Mouse (Mus musculus) gastrocnemius, postnatal 25 days (tissue): ENCODE measurements around the gene Hfe2. TPM values are rescaled to one million over a fixed set of nuclear protein-coding genes. Genes with fewer than 3 reads are reported as not detected.
"Not testable (repeated sequence)": the region's sequence is repeated elsewhere in the genome, so short reads cannot be mapped to it uniquely, and the experiment has no call there.

Source experiments
- DNase-seq: peaks from one replicate; pipeline ENCODE4 v3.0.0; 2022
- long read RNA-seq, 2 experiments: library from polyadenylated mRNA; stranded (forward); transcript quantifications; one replicate each; pipeline ENCODE4 v2.0.0; 2021
- total RNA-seq, 2 experiments: library from RNA; stranded (reverse); gene quantifications; 1 replicate in 1 of 2; 2 replicates in 1 of 2; pipeline ENCODE4 v1.2.3; 2021

Gene Hfe2
- total RNA-seq, result 100 to 1,000 TPM; 474 to 621 TPM
- long read RNA-seq, experiment 1, transcript Hfe2-201 (4 exons, 2,028 nt), result major isoform, 152 of 618 reads
- long read RNA-seq, experiment 1, partial matches to known transcripts, result 239 of 618 reads
- long read RNA-seq, experiment 1, other reads (novel, unspliced or antisense), result 227 of 618 reads
- long read RNA-seq, experiment 2, transcript Hfe2-201 (4 exons, 2,028 nt), result major isoform, 194 of 738 reads
- long read RNA-seq, experiment 2, partial matches to known transcripts, result 217 of 738 reads
- long read RNA-seq, experiment 2, other reads (novel, unspliced or antisense), result 327 of 738 reads

GRCm38 (mm10) chr3:96524914-96525313 is at the start of gene Hfe2:
TSS of gene Hfe2 (plus strand) at chr3:96525172.
- peak; percentile 54 for DNase-seq

- DNase-seq, result no peak
Observed at GRCm38 (mm10) chr3:96477084-96477483, 47.9 kb upstream of the Hfe2 start.

DNA sequence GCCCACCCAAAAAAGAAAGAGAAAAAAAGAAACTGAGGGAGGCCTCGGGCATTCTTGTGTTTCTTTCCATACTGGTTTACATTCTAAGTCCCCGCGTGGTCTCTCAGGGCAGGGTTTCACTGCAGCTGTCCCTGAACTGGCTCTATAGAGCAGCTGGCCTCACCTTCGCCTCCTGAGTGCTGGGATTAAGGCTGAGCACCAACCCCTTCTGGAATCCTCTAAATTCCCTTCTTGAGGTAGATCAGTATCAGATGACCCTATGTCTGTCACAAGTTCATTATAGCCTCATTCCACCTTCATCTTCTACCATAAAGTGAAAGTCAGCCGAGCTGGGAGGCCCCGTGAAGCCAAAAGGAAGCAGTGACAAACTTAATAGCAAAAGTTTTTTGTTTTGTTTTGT is 47.4 kb upstream of the Hfe2 start:
- no peak for DNase-seq

DNA sequence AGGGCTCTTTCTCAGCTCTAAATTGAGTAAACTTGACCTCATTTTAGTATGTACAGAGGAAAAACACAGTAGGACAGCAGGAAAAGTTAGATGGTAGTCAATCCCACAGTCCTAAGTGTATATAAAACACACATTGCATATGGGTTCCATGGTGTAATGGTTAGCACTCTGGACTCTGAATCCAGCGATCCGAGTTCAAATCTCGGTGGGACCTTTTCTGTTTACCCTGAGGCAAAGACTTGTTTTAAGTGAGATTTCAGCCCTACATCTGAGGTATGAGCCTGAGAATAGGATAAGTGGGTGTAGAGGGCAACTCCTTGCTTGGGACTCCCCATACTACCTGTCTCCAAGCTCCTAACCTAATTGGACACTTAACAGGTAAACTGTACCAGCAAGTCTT is 45.7 kb upstream of the Hfe2 start:
- no peak for DNase-seq

DNA sequence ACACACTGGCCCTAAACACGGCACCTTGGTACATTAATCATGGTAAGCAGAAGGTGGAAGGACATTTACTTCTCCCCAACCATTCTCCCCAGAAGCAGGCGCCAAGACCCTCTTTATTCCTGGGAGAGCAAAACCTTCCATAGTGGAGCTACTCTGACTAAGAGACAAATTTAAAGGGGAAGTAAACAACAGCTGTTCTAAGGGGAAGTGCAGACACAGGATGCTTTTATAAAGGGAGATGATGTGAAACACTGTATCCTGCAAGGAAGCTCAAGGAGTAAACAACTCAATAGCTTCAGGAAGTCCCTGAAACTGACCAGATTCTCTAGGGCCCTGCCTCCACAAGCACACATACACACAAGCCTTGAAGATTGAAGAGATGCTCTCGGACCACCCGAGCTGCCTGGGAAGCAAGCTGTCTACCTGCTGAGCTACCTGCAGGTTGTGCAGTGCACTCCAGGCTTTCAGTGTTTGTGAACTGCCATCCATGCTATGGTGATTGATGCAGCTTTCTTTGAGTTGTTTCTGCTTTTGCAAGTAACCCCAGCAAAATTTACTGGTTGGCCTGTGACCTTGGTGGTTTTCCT is 44.2 kb upstream of the Hfe2 start:
- no peak for DNase-seq

DNA sequence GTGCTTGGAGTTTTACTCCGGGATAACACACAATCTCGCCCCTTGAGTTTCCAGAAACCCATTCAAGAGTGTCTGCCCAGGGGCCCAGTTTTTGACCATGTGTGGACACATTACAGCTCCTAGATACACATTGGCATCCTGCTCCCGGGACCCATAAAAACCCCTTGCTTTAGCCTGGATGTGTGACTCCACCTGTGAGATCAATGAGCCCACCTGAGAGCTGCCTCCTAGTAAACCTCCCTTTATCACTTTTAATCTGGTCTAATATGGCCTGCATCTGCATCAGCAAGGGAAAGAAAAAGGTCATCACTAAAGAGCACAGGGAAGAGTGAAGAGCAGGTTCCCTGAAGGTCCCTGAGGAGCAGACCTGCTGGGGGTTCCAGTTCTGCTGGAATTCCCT is 43.1 kb upstream of the Hfe2 start:
- no peak for DNase-seq

GRCm38 (mm10) chr3:96482451-96482850 is 42.5 kb upstream of the Hfe2 start:
- DNase-seq, result no peak

DNA sequence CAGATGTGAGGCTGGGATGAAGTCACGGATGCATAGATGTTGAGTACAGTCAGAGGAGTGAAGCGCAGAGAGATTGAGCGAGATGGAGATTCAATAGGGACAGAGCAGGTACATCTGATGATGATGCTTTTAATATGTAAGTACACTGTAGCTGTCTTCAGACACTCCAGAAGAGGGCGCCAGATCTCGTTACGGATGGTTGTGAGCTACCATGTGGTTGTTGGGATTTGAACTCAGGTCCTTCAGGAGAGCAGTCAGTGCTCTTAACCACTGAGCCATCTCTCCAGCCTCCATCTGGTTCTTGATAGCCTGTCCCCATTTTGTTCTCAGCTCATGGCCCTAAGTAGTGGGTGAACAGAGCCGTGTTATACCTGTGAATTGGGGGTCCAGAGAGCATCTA is 41.9 kb upstream of the Hfe2 start:
- DNase-seq, result not testable (repeated sequence)

- DNase-seq, result no peak
Observed at GRCm38 (mm10) chr3:96483946-96484345, 41.0 kb upstream of the Hfe2 start.

- no peak for DNase-seq
Observed at GRCm38 (mm10) chr3:96484921-96485320, 40.1 kb upstream of the Hfe2 start.

- DNase-seq, result no peak
Observed at GRCm38 (mm10) chr3:96485361-96485760, 39.6 kb upstream of the Hfe2 start.

GRCm38 (mm10) chr3:96486064-96486827 is 38.7 kb upstream of the Hfe2 start:
- not testable (repeated sequence) for DNase-seq

GRCm38 (mm10) chr3:96486828-96487559 is 38.0 kb upstream of the Hfe2 start:
- not testable (repeated sequence) for DNase-seq

GRCm38 (mm10) chr3:96487596-96488289 is 37.2 kb upstream of the Hfe2 start:
- DNase-seq, result no peak

- not testable (repeated sequence) for DNase-seq
Observed at GRCm38 (mm10) chr3:96488290-96488906, 36.6 kb upstream of the Hfe2 start.

DNA sequence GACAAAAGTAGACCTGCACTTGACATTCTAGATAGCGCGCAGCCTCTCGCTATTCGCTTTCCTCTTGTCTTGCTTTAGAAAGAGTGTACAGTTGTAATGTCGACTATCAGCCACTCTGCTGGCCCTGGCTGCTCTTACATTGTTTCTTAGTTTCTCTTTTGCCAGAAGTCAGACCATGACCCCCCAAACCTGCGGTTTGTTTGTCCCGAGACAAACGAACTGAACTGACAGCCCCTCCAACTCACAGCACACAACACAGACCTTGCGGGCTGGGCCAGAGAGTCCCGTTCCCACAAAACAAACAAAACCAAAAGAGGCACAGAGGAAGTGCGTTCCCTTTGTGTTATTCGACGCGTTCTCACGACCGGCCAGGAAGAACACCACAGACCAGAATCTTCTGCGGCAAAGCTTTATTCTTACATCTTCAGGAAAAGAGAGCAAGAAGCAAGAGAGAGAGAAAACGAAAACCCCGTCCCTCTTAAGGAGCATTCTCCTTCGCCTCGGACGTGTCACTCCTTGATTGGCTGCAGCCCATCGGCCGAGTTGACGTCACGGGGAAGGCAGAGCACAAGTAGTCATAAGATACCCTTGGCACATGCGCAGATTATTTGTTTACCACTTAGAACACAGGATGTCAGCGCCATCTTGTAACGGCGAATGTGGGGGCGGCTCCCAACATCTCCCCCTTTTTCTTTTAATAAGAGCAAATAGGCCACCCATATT is 35.9 kb upstream of the Hfe2 start:
- not testable (repeated sequence) for DNase-seq

DNA sequence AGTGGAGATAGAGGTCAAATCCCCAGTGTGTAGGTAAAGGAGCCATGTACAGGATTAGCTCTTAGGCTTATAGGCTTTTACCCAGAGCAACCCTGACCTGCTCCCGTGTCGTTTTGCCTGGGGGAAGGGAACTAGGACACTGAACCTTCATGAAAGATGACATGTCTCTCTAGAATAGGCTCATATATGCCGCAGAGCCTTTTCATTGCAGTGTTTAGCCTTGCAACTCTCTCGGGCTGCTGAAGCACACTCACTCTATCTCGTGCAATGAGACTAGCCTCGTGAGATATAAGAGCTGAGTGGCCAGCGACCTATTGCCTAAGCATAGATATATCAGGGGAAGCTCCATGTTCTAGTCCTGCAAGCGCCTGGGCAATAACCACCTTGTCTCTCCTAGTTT is 35.3 kb upstream of the Hfe2 start:
- not testable (repeated sequence) for DNase-seq

- DNase-seq, result not testable (repeated sequence)
Observed at GRCm38 (mm10) chr3:96494456-96494855, 30.5 kb upstream of the Hfe2 start.

DNA sequence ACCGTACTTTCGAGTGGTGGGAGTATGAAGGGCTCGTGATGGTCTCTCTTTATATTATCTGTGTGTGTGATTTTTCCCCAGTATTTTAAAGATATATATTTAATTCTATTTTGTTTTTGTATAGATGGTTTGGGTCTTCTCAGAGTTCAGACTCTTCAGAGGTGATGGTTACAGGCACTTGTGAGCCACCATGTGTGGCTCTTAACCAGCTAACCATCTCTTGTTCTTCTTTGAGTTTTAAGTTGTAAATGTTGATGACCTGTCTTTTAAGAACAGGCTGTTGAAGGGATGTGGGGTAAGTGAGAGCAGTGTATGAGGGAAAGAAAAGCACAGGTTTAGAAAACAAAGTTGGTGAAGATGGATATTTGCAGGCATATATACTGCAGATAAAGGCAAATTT is 30.1 kb upstream of the Hfe2 start:
- DNase-seq, result peak; percentile 1

- peak; percentile 3 for DNase-seq
Observed at GRCm38 (mm10) chr3:96495490-96496210, 29.3 kb upstream of the Hfe2 start.
